Mouse (Mus musculus) CH12.LX (cell line): ENCODE measurements around the gene Trim21. TPM values are rescaled to one million over a fixed set of nuclear protein-coding genes. Genes with fewer than 3 reads are reported as not detected.

Experiments used
- DNase-seq: peaks from one replicate; pipeline ENCODE4 v3.0.0-alpha.2; 2013; ENCODE audit errors: extremely low read depth
- H3K27ac ChIP-seq: 2 replicates; pipeline ENCODE4 v1.5.1; 2012; ENCODE audit warnings: low read depth, mild to moderate bottlenecking, control low read depth, moderate library complexity; ENCODE audit not compliant: insufficient read depth
- H3K27me3 ChIP-seq: replicated peaks from 2 replicates; pipeline ENCODE3; 2012; ENCODE audit warnings: inconsistent platforms
- H3K36me3 ChIP-seq, 2 experiments: replicated peaks in 1 of 2; 2 replicates each; pipeline versions ENCODE3 to v1.6.1; 2012; ENCODE audit warnings: inconsistent platforms in 1 of 2, low read length in 1 of 2, mild to moderate bottlenecking in 1 of 2, mixed read lengths in 1 of 2, moderate library complexity in 1 of 2; ENCODE audit not compliant: control insufficient read depth in 1 of 2, insufficient read depth in 1 of 2
- H3K4me1 ChIP-seq, 2 experiments: 2 replicates each; pipeline ENCODE4 v1.6.1; 2012; ENCODE audit warnings: inconsistent platforms in 1 of 2, moderate library complexity in 1 of 2; ENCODE audit not compliant: insufficient read depth in 2 of 2, control insufficient read depth in 1 of 2
- H3K4me2 ChIP-seq: 2 replicates; pipeline ENCODE4 v1.6.1; 2012; ENCODE audit warnings: low read depth, mild to moderate bottlenecking, control low read depth; ENCODE audit not compliant: poor library complexity, insufficient read depth, severe bottlenecking
- H3K4me3 ChIP-seq, 3 experiments: fragments of 150-350 bp in 1 of 3; sonication (generic) in 1 of 3; replicated peaks in 1 of 3; 2 replicates each; pipeline versions ENCODE3 to v1.5.1; 2011 to 2012; ENCODE audit warnings: low read depth in 2 of 3, low read length in 2 of 3, mild to moderate bottlenecking in 2 of 3, moderate library complexity in 2 of 3, control low read depth in 1 of 3, improper control_type of control experiment in 1 of 3, inconsistent platforms in 1 of 3, mixed read lengths in 1 of 3; ENCODE audit not compliant: poor library complexity in 1 of 3
- H3K79me2 ChIP-seq: replicated peaks from 2 replicates; pipeline ENCODE4 v1.6.1; 2012; ENCODE audit warnings: mild to moderate bottlenecking, moderate library complexity; ENCODE audit not compliant: control insufficient read depth, poor library complexity, insufficient read depth, severe bottlenecking; ENCODE audit errors: extremely low read depth
- H3K9ac ChIP-seq: 2 replicates; pipeline ENCODE4 v1.6.1; 2012; ENCODE audit warnings: low read depth, mild to moderate bottlenecking, control low read depth, moderate library complexity; ENCODE audit not compliant: insufficient read depth
- H3K9me3 ChIP-seq: replicated peaks from 2 replicates; pipeline ENCODE3; 2012; ENCODE audit warnings: low read length, inconsistent platforms, mixed read lengths
- CHD1 ChIP-seq: IDR thresholded peaks from 2 replicates; pipeline ENCODE4 v1.6.1; 2012; ENCODE audit warnings: low read depth, low read length, improper control_type of control experiment, inconsistent platforms
- CHD2 ChIP-seq: IDR thresholded peaks from 2 replicates; pipeline ENCODE4 v1.6.1; 2011; ENCODE audit warnings: low read length, improper control_type of control experiment
- CTCF ChIP-seq, 2 experiments: IDR thresholded peaks in 1 of 2; conservative IDR thresholded peaks in 1 of 2; 2 replicates each; pipeline ENCODE4 v1.5.1; 2011 to 2012; ENCODE audit warnings: low read depth in 2 of 2, low read length in 2 of 2, improper control_type of control experiment in 1 of 2, inconsistent platforms in 1 of 2, mild to moderate bottlenecking in 1 of 2, moderate library complexity in 1 of 2
- ELF1 ChIP-seq: IDR thresholded peaks from 2 replicates; pipeline ENCODE4 v1.6.1; 2014; ENCODE audit warnings: low read depth, mild to moderate bottlenecking, inconsistent platforms, low read length, improper control_type of control experiment
- ETS1 ChIP-seq: conservative IDR thresholded peaks from 2 replicates; pipeline ENCODE4 v1.6.1; 2012; ENCODE audit warnings: low read depth, mild to moderate bottlenecking, inconsistent platforms, low read length, improper control_type of control experiment, moderate library complexity
- GABPA ChIP-seq: IDR thresholded peaks from 2 replicates; pipeline ENCODE4 v1.6.1; 2012; ENCODE audit warnings: low read depth, low read length, improper control_type of control experiment, inconsistent platforms; ENCODE audit not compliant: insufficient replicate concordance
- JUND ChIP-seq: conservative IDR thresholded peaks from 2 replicates; pipeline ENCODE4 v1.6.1; 2011; ENCODE audit warnings: low read depth, low read length, improper control_type of control experiment
- KAT2A ChIP-seq: IDR thresholded peaks from 2 replicates; pipeline ENCODE4 v1.6.1; 2012; ENCODE audit warnings: low read length, improper control_type of control experiment, inconsistent platforms; ENCODE audit not compliant: insufficient replicate concordance
- MAFK ChIP-seq: IDR thresholded peaks from 2 replicates; pipeline ENCODE4 v1.6.1; 2011; ENCODE audit warnings: low read length, improper control_type of control experiment; ENCODE audit not compliant: insufficient replicate concordance
- MAX ChIP-seq: IDR thresholded peaks from 2 replicates; pipeline ENCODE4 v1.6.1; 2011; ENCODE audit warnings: low read length, improper control_type of control experiment
- MXI1 ChIP-seq: IDR thresholded peaks from 2 replicates; pipeline ENCODE4 v1.6.1; 2011; ENCODE audit warnings: mild to moderate bottlenecking, low read depth, low read length, improper control_type of control experiment
- MYC ChIP-seq: IDR thresholded peaks from 2 replicates; pipeline ENCODE4 v1.6.1; 2011; ENCODE audit warnings: low read depth, mild to moderate bottlenecking, improper control_type of control experiment, low read length
- PAX5 ChIP-seq: IDR thresholded peaks from 2 replicates; pipeline ENCODE4 v1.6.1; 2012; ENCODE audit warnings: low read length, inconsistent platforms, mixed read lengths
- POLR2A ChIP-seq: IDR thresholded peaks from 2 replicates; pipeline ENCODE4 v1.6.1; 2011; ENCODE audit warnings: low read depth, mild to moderate bottlenecking, improper control_type of control experiment, low read length
- POLR2AphosphoS2 ChIP-seq: IDR thresholded peaks from 2 replicates; pipeline ENCODE4 v1.6.1; 2011; ENCODE audit warnings: low read depth, low read length, improper control_type of control experiment
- RAD21 ChIP-seq: IDR thresholded peaks from 2 replicates; pipeline ENCODE4 v1.6.1; 2011; ENCODE audit warnings: low read depth, mild to moderate bottlenecking, low read length, improper control_type of control experiment, moderate library complexity
- SIN3A ChIP-seq: IDR thresholded peaks from 2 replicates; pipeline ENCODE4 v1.6.1; 2012; ENCODE audit warnings: low read length, improper control_type of control experiment, inconsistent platforms
- SMC3 ChIP-seq: IDR thresholded peaks from 2 replicates; pipeline ENCODE4 v1.6.1; 2011; ENCODE audit warnings: low read depth, low read length, improper control_type of control experiment
- TBP ChIP-seq: conservative IDR thresholded peaks from 2 replicates; pipeline ENCODE4 v1.6.1; 2011; ENCODE audit warnings: low read depth, low read length, improper control_type of control experiment
- TCF12 ChIP-seq: IDR thresholded peaks from 2 replicates; pipeline ENCODE4 v1.6.1; 2014; ENCODE audit warnings: low read depth, mild to moderate bottlenecking, inconsistent platforms, low read length, improper control_type of control experiment
- ZC3H11A ChIP-seq: IDR thresholded peaks from 2 replicates; pipeline ENCODE4 v1.6.1; 2012; ENCODE audit warnings: low read depth, mild to moderate bottlenecking, inconsistent platforms, low read length, improper control_type of control experiment
- dilution Hi-C: fragments of 300-500 bp; cut with MboI; formaldehyde crosslinking; loops from 2 replicates; pipeline ENCODE4 v1.14.3; 2020; ENCODE audit warnings: low sequenced_read_pairs; ENCODE audit not compliant: extremely low pct_unique_long_range_greater_than_20kb, extremely low pct_ligation_motif_present
- in situ Hi-C: fragments of 300-500 bp; cut with MboI; formaldehyde crosslinking; loops from 3 replicates; pipeline ENCODE4 v1.14.3; 2019; ENCODE audit warnings: low sequenced_read_pairs, low pct_ligation_motif_present, low pct_unique_long_range_greater_than_20kb, mixed read lengths
- polyA plus RNA-seq: library from polyadenylated mRNA; unstranded; fragments of >175 nt; gene quantifications from 2 replicates; pipeline ENCODE4 v1.2.1, GENCODE M21; 2012; ENCODE audit warnings: low read depth; ENCODE audit not compliant: insufficient read length
- total RNA-seq, 2 experiments: library from RNA; depleted of rRNA; stranded (reverse); fragments of 300-350 nt in 1 of 2; fragments of >200 nt in 1 of 2; gene quantifications; 2 replicates each; pipeline ENCODE4 v1.2.3; 2012 to 2014

The Trim21 gene
- total and polyA plus RNA-seq, 3 experiments, result 10.4 to 16.5 (median 15.4) TPM

DNA sequence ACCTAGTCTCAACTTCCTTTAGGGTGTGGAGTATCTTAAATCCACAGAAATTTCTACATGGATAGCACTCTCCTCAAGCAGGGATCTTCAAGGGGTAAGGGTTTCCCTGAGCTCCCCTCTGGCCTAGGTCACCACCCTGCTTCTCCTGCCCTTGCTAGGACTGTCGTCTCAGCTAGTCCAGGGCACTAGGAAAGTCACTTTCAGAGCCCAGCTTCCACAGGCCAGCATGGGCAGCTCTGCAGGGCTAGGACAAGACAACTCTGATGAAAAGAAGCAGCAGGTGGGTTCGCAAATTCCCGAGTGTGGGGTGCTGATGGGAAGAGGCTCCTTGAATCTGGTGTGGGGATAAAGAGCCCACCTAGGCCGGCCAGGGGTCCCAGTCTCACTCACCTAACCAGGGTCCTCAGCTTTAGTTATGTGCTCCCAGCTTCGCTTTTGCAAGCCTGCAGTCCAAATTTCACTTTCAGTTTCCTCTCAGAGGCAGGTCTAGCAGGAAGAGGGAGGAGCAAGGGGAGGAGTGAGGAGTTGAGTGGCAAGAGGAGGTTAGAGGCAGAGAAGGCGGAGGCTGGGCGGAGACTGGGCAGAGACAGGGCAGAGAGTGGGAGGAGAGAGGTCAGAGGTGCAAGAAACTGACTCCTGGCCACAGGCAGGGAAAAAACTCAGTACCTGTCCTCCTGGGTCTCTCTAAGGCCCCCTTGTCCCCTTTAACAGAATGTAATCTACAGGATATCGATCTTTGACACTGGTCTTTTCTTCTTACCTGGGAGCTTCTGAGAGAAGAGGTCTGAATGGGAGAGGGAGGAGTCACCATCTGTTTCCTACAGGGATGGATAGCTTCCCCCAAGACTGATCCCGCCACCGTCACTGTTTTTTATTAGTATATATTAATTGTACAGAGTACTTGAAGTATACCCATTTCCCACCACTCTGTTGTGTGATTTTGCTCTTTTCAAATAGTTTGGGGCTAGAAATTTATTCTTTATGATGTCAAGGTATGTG is at the start of gene Trim21 (continued):
- TF ChIP-seq MAFK, result 0 out of 2 replicates have a peak, but pooled peaks have one; percentile 12

DNA sequence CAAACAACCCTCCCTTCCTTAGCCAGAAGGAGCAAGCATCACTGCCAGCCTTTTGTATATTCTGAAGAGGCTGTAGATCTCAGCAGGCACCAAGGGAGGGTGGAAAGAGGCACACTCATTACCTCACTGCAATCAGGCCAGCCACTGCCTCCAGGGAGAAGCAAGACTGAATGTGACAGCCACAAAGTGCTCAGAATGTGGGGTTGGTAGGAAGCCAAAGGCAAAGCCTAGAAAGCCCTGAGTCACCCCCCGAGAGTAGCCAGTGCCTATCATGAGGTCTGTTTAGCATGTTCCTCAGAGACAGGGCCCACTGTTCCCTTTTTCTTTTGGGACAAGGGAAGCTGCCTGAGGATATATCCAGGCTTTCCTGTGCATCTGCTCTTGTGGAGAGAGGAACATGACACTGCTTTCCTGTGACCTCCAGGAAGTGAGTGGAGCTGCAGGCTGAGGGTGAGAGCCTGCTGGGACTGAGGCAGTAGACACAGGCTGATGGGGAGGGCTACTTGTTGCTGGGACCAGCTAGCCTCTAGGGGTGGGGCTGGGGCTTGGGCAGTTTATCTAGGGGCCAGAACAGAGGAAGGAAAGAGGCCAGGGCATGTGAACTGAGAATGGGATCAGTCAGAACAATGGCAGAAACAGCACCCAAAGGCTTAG is 32.2 kb upstream of the Trim21 start, which contains the start of gene Olfr552:
Olfr552 (plus strand) TSS at position 393 of the 654 bp plus-strand sequence.
- no peaks in the 10 kb centered on the region for H3K27me3 ChIP-seq
- in situ Hi-C loops (no loop called here), dilution Hi-C loops (no loop called here)
- no peaks in the 10 kb centered on the region for H3K79me2 ChIP-seq
- TF ChIP-seq SIN3A, result no peak
- TF ChIP-seq POLR2A, result no peak
- no peak for TF ChIP-seq JUND
- TF ChIP-seq TCF12, result no peak
- no peak for TF ChIP-seq MYC
- no peak for TF ChIP-seq SMC3
- no peak for TF ChIP-seq TBP
- no peak for TF ChIP-seq ETS1
- no peak for TF ChIP-seq POLR2AphosphoS2
- no peak for TF ChIP-seq KAT2A
- no peak for TF ChIP-seq CHD1
- no peak within 1 kb of the TSS for H3K4me3 ChIP-seq
- no peak within 1 kb of the TSS for H3K9ac ChIP-seq
- peak; percentile 6 for DNase-seq
- H3K27ac ChIP-seq, result no peak within 1 kb of the TSS
- no peaks in the 10 kb centered on the region for H3K9me3 ChIP-seq
- no peak within 1 kb of the TSS for H3K4me2 ChIP-seq
- H3K4me1 ChIP-seq, result peaks cover 0 to 8% of the 10 kb centered on the region in 2 experiments; a peak in 1 of 4 replicates
- no peaks in the 10 kb centered on the region for H3K36me3 ChIP-seq

DNA sequence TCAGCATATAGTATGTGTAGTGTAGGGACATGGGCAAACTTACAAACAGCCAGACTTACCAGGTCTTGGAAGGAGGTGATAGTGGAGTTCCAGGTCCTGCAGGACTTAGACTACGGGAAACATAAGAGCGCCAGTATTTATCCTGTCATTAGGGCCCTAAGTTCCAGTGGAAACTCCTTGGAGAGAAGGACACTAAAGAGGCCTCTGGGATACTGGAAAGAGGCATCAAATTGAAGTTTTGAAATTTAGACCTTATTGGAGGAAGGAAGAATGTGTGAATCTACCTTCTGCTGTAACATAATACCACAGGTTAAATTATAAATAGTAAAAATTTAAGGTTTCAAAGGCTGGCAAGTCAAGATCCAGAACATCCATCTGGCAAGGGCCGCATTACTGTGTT is 26.5 kb upstream of the Trim21 start, which contains the start of gene Olfr551:
Olfr551 (minus strand) TSS at position 101 of the 400 bp plus-strand sequence.
- Histone ChIP-seq H3K79me2 (no peaks in the 10 kb centered on the region), H3K27ac (no peak within 1 kb of the TSS)

More for the DNA sequence above, 26.5 kb upstream of the Trim21 start, which contains the start of gene Olfr551:
- H3K4me3 ChIP-seq, result no peak within 1 kb of the TSS
- no peak within 1 kb of the TSS for H3K9ac ChIP-seq
- no peak for DNase-seq
- no peaks in the 10 kb centered on the region for H3K9me3 ChIP-seq
- in situ Hi-C loops (no loop called here), dilution Hi-C loops (no loop called here)
- H3K36me3 ChIP-seq, result no peaks in the 10 kb centered on the region
- TF ChIP-seq MXI1 (no peak), PAX5 (no peak), POLR2AphosphoS2 (no peak), KAT2A (no peak), TCF12 (no peak), RAD21 (no peak), GABPA (no peak), MAFK (no peak), CHD2 (no peak), MAX (no peak), ELF1 (no peak), ZC3H11A (no peak), CTCF (conservative IDR thresholded peaks at IDR 0.05 in 1 of 2, IDR thresholded peaks at IDR 0.05 in 1 of 2; ENCODE audit: low read depth in 2 of 2, low read length in 2 of 2) (no peak), MYC (no peak)
- H3K27me3 ChIP-seq, result no peaks in the 10 kb centered on the region
- H3K4me1 ChIP-seq, result peaks cover 0 to 9% of the 10 kb centered on the region in 2 experiments; a peak in 2 of 4 replicates
- no peak within 1 kb of the TSS for H3K4me2 ChIP-seq
